Mouse (Mus musculus) neural tube, embryonic 14.5 days (tissue): ENCODE results near the gene Cidec. TPM values are rescaled to one million over a fixed set of nuclear protein-coding genes. Genes with fewer than 3 reads are reported as not detected.
A peak's percentile ranks its signal among the peaks of the same experiment; 100 is the strongest.

Source experiments
- ATAC-seq: fragments of 200-750 bp; cut with Nextera tagmentation; 2 replicates; pipeline ENCODE4 v1.8.0; 2017; ENCODE audit warnings: low read depth, mild to moderate bottlenecking, moderate TSS enrichment, moderate library complexity
- H3K27ac ChIP-seq: fragments of 300-500 bp; sonication (generic); 2 replicates; pipeline ENCODE4 v1.5.1; 2014; ENCODE audit warnings: low read depth, mild to moderate bottlenecking, control low read depth, low read length, moderate library complexity, mixed read lengths
- H3K27me3 ChIP-seq: fragments of 300-500 bp; sonication (generic); 2 replicates; pipeline ENCODE4 v1.6.1; 2014; ENCODE audit warnings: low read length; ENCODE audit not compliant: control insufficient read depth, insufficient read depth
- H3K36me3 ChIP-seq: fragments of 300-500 bp; sonication (generic); 2 replicates; pipeline ENCODE4 v1.6.1; 2014; ENCODE audit warnings: low read length, mixed read lengths; ENCODE audit not compliant: control insufficient read depth, insufficient read depth
- H3K4me1 ChIP-seq: fragments of 300-500 bp; sonication (generic); 2 replicates; pipeline ENCODE4 v1.6.1; 2014; ENCODE audit warnings: low read length; ENCODE audit not compliant: control insufficient read depth, insufficient read depth
- H3K4me2 ChIP-seq: fragments of 300-500 bp; sonication (generic); 2 replicates; pipeline ENCODE4 v1.6.1; 2014; ENCODE audit warnings: mild to moderate bottlenecking, low read depth, low read length, control low read depth
- H3K4me3 ChIP-seq: fragments of 300-500 bp; sonication (generic); 2 replicates; pipeline ENCODE4 v1.5.1; 2014; ENCODE audit warnings: low read depth, low read length, control low read depth, mixed read lengths
- H3K9ac ChIP-seq: fragments of 300-500 bp; sonication (generic); replicated peaks from 2 replicates; pipeline ENCODE4 v1.6.1; 2014; ENCODE audit warnings: low read depth, mild to moderate bottlenecking, control low read depth, low read length, mixed read lengths
- H3K9me3 ChIP-seq: fragments of 300-500 bp; sonication (generic); 2 replicates; pipeline ENCODE4 v1.6.1; 2016; ENCODE audit warnings: low read length; ENCODE audit not compliant: control insufficient read depth
- WGBS: fragments of 180-500 bp; shearing (Covaris S2); extraction: QIAGEN DNeasy Blood & Tissue Kit; methylation state at CpG from one replicate; pipeline ENCODE4 v1.1.7; 2014; 5-methylcytosine and 5-hydroxymethylcytosine counted together
- polyA plus RNA-seq: library from polyadenylated mRNA; unstranded; fragments of >200 nt; fragmentation: Nextera tagmentation; extraction: Ambion mirVana; gene quantifications from 2 replicates; pipeline ENCODE4 v1.2.1, GENCODE M21; 2014

Gene Cidec
- polyA plus RNA-seq, 1 experiment from 2014 or later: not detected

GRCm38 (mm10) chr6:113473246-113473645 is 37.7 kb upstream of the Cidec start:
- 80% methylated on average over 2 of the region's 2 CpGs for WGBS
- ATAC-seq: no peak

GRCm38 (mm10) chr6:113472061-113472460 is 36.5 kb upstream of the Cidec start:
- Histone ChIP-seq H3K4me1 (peaks cover 4% of the 10 kb centered on the region; the same call in 1 of the 2 replicates), H3K27ac (no peak overlapping the region), H3K27me3 (peaks cover 4% of the 10 kb centered on the region), H3K4me3 (no peak overlapping the region), H3K9me3 (no peaks in the 10 kb centered on the region), H3K9ac (no peak overlapping the region), H3K36me3 (no peaks in the 10 kb centered on the region), H3K4me2 (no peak overlapping the region)
- ATAC-seq: no peak
- 65% methylated on average over 10 of the region's 10 CpGs for WGBS

More at GRCm38 (mm10) chr6:113473246-113473645, 37.7 kb upstream of the Cidec start:
- Histone ChIP-seq H3K4me3 (no peak overlapping the region), H3K27me3 (peaks cover 4% of the 10 kb centered on the region), H3K9ac (no peak overlapping the region), H3K27ac (no peak overlapping the region), H3K4me1 (peaks cover 4% of the 10 kb centered on the region; the same call in 1 of the 2 replicates), H3K9me3 (no peaks in the 10 kb centered on the region), H3K36me3 (no peaks in the 10 kb centered on the region), H3K4me2 (no peak overlapping the region)

GRCm38 (mm10) chr6:113471297-113471936 is 35.9 kb upstream of the Cidec start, which contains the start of gene Il17rc:
Il17rc (plus strand) TSS chr6:113471427.
- no peak within 1 kb of the TSS for H3K4me3 ChIP-seq
- no peaks in the 10 kb centered on the region for H3K9me3 ChIP-seq
- peaks cover 4% of the 10 kb centered on the region; the same call in 1 of the 2 replicates for H3K4me1 ChIP-seq
- peaks cover 4% of the 10 kb centered on the region for H3K27me3 ChIP-seq
- ATAC-seq: no peak
- 0 out of 2 replicates have a peak within 1 kb of the TSS, but pooled peaks have one; percentile 16 for H3K9ac ChIP-seq
- no peak within 1 kb of the TSS for H3K27ac ChIP-seq
- no peaks in the 10 kb centered on the region for H3K36me3 ChIP-seq
- 23% methylated on average over 12 of the region's 12 CpGs for WGBS
- H3K4me2 ChIP-seq: peak within 1 kb of the TSS; percentile 6; the same call in 1 of the 2 replicates

GRCm38 (mm10) chr6:113469432-113469831 is 33.9 kb upstream of the Cidec start:
- Histone ChIP-seq H3K36me3 (no peaks in the 10 kb centered on the region), H3K4me3 (peak overlapping the region; percentile 32), H3K27ac (no peak overlapping the region; the same call in 1 of the 2 replicates), H3K27me3 (peaks cover 4% of the 10 kb centered on the region), H3K9me3 (no peaks in the 10 kb centered on the region), H3K4me2 (peak overlapping the region; percentile 49), H3K4me1 (peaks cover 4% of the 10 kb centered on the region; the same call in 1 of the 2 replicates), H3K9ac (0 out of 2 replicates have a peak overlapping the region, but pooled peaks have one; percentile 11)
- peak; percentile 76 for ATAC-seq
- under 1% methylated on average over 31 of the region's 31 CpGs for WGBS

GRCm38 (mm10) chr6:113469021-113469420 is 33.5 kb upstream of the Cidec start:
- Histone ChIP-seq H3K4me3 (peak overlapping the region; percentile 32), H3K36me3 (no peaks in the 10 kb centered on the region), H3K9me3 (no peaks in the 10 kb centered on the region), H3K9ac (0 out of 2 replicates have a peak overlapping the region, but pooled peaks have one; percentile 11), H3K4me2 (peak overlapping the region; percentile 49), H3K27ac (no peak overlapping the region; the same call in 1 of the 2 replicates), H3K27me3 (peaks cover 4% of the 10 kb centered on the region), H3K4me1 (peaks cover 4% of the 10 kb centered on the region; the same call in 1 of the 2 replicates)
- ATAC-seq: peak; percentile 68; the same call in 1 of the 2 replicates
- 9% methylated on average over 9 of the region's 9 CpGs for WGBS

- Histone ChIP-seq H3K27me3 (peaks cover 4% of the 10 kb centered on the region), H3K4me2 (no peak overlapping the region), H3K4me1 (peaks cover 4% of the 10 kb centered on the region; the same call in 1 of the 2 replicates), H3K27ac (no peak overlapping the region), H3K36me3 (no peaks in the 10 kb centered on the region), H3K9me3 (no peaks in the 10 kb centered on the region), H3K9ac (no peak overlapping the region), H3K4me3 (no peak overlapping the region)
- no peak for ATAC-seq
- 82% methylated on average over 3 of the region's 3 CpGs for WGBS
Observed at GRCm38 (mm10) chr6:113468512-113468911, 33.0 kb upstream of the Cidec start.

- Histone ChIP-seq H3K4me3 (no peak overlapping the region), H3K36me3 (no peaks in the 10 kb centered on the region), H3K4me1 (peaks cover 4% of the 10 kb centered on the region; the same call in 1 of the 2 replicates), H3K4me2 (no peak overlapping the region), H3K27me3 (peaks cover 2% of the 10 kb centered on the region), H3K9me3 (no peaks in the 10 kb centered on the region), H3K9ac (no peak overlapping the region), H3K27ac (no peak overlapping the region)
- 45% methylated on average over 5 of the region's 5 CpGs for WGBS
- no peak for ATAC-seq
Observed at GRCm38 (mm10) chr6:113465602-113466001, 30.0 kb upstream of the Cidec start.

GRCm38 (mm10) chr6:113464040-113464439 is 28.5 kb upstream of the Cidec start:
- Histone ChIP-seq H3K27me3 (no peaks in the 10 kb centered on the region), H3K4me1 (no peaks in the 10 kb centered on the region), H3K9ac (no peak overlapping the region), H3K27ac (no peak overlapping the region; the same call in 1 of the 2 replicates), H3K9me3 (no peaks in the 10 kb centered on the region), H3K4me2 (no peak overlapping the region), H3K4me3 (no peak overlapping the region), H3K36me3 (no peaks in the 10 kb centered on the region)
- ATAC-seq: no peak
- WGBS: 78% methylated on average over 7 of the region's 7 CpGs

GRCm38 (mm10) chr6:113458635-113459034 is 23.1 kb upstream of the Cidec start:
- ATAC-seq: no peak
- H3K36me3 ChIP-seq: no peaks in the 10 kb centered on the region
- no peak overlapping the region for H3K9ac ChIP-seq
- WGBS: 65% methylated on average over 10 of the region's 10 CpGs
- H3K4me1 ChIP-seq: no peaks in the 10 kb centered on the region
- H3K27ac ChIP-seq: no peak overlapping the region
- no peaks in the 10 kb centered on the region for H3K27me3 ChIP-seq
- H3K4me2 ChIP-seq: no peak overlapping the region
- H3K4me3 ChIP-seq: no peak overlapping the region
- H3K9me3 ChIP-seq: no peaks in the 10 kb centered on the region
